In genomic region chr9:105200305-105200704, GRCm38 (mm10) we compare ENCODE assay signal across 25 mouse cellular contexts. TPM values are rescaled to one million over a fixed set of nuclear protein-coding genes. Genes with fewer than 3 reads are reported as not detected.
DNase-seq lines count a peak whose midpoint lies in the region; ATAC-seq and TF ChIP-seq lines count a peak whose summit lies in the region.
"Had no signal": no experiment of that assay in that cellular context is flagged by ENCODE, and none has a peak within 500 bp of the region (broad histone marks: within the 10 kb centered on the region; RNA-seq: fewer than 3 reads in every experiment).

No protein-coding gene starts in this region.

- no peaks in the 10 kb centered on the region for H3K36me3 ChIP-seq in forebrain, postnatal 0 days (ENCODE audit: insufficient read depth)
- H3K36me3 ChIP-seq in forebrain, embryonic 10.5 days (replicated peaks), result no peaks in the 10 kb centered on the region
- no peaks in the 10 kb centered on the region for H3K36me3 ChIP-seq in midbrain, embryonic 15.5 days (replicated peaks)
- no peaks in the 10 kb centered on the region for H3K36me3 ChIP-seq in midbrain, embryonic 10.5 days
- H3K36me3 ChIP-seq in thymus, adult 2 months (ENCODE audit: control insufficient read depth, insufficient read depth, low read length), result no peaks in the 10 kb centered on the region
- H3K36me3 ChIP-seq: embryonic facial prominence, embryonic 13.5 days; heart, embryonic 15.5 days had no signal

- no peaks in the 10 kb centered on the region for H3K4me1 ChIP-seq in forebrain, postnatal 0 days (ENCODE audit: insufficient read depth)
- H3K4me1 ChIP-seq in forebrain, embryonic 10.5 days, result 0 out of 2 replicates have a peak, but pooled peaks cover 3% of the 10 kb centered on the region
- 0 out of 2 replicates have a peak, but pooled peaks cover 4% of the 10 kb centered on the region for H3K4me1 ChIP-seq in midbrain, embryonic 15.5 days
- no peaks in the 10 kb centered on the region for H3K4me1 ChIP-seq in midbrain, embryonic 10.5 days
- no peaks in the 10 kb centered on the region for H3K4me1 ChIP-seq in thymus, adult 2 months (replicated peaks; ENCODE audit: control insufficient read depth, insufficient read depth, low read length)
- H3K4me1 ChIP-seq: embryonic facial prominence, embryonic 13.5 days; forebrain, embryonic 13.5 days; heart, embryonic 15.5 days had no signal

- WGBS in forebrain, postnatal 0 days, result 12% methylated on average over 1 of the region's 1 CpGs
- WGBS in forebrain, embryonic 10.5 days, result 44% methylated on average over 1 of the region's 1 CpGs
- 14% methylated on average over 1 of the region's 1 CpGs for WGBS in midbrain, embryonic 15.5 days
- 46% methylated on average over 1 of the region's 1 CpGs for WGBS in midbrain, embryonic 10.5 days
- 96% methylated on average over 1 of the region's 1 CpGs for WGBS in thymus, adult 2 months

- no peak overlapping the region for H3K4me3 ChIP-seq in forebrain, postnatal 0 days (ENCODE audit: low read depth, low read length)
- H3K4me3 ChIP-seq in forebrain, embryonic 10.5 days, result no peak overlapping the region
- H3K4me3 ChIP-seq in midbrain, embryonic 15.5 days, result no peak overlapping the region
- no peak overlapping the region for H3K4me3 ChIP-seq in midbrain, embryonic 10.5 days
- no peak overlapping the region for H3K4me3 ChIP-seq in thymus, adult 2 months (ENCODE audit: control insufficient read depth, insufficient read depth, low read length)
- H3K4me3 ChIP-seq: embryonic facial prominence, embryonic 13.5 days; forebrain, embryonic 13.5 days; heart, adult 2 months; heart, embryonic 15.5 days had no signal

- H3K4me2 ChIP-seq in forebrain, postnatal 0 days (ENCODE audit: low read depth), result no peak overlapping the region
- H3K4me2 ChIP-seq in midbrain, embryonic 15.5 days, result no peak overlapping the region
- H3K4me2 ChIP-seq: embryonic facial prominence, embryonic 13.5 days; forebrain, embryonic 13.5 days; heart, embryonic 11.5 days; heart, embryonic 15.5 days had no signal

- H3K9ac ChIP-seq in forebrain, postnatal 0 days, result no peak overlapping the region
- H3K9ac ChIP-seq in midbrain, embryonic 15.5 days, result no peak overlapping the region
- H3K9ac ChIP-seq: embryonic facial prominence, embryonic 13.5 days; forebrain, embryonic 13.5 days; heart, embryonic 15.5 days had no signal

- TF ChIP-seq CTCF in forebrain, postnatal 0 days (IDR thresholded peaks at IDR 0.05; ENCODE audit: low read depth), result no peak
- TF ChIP-seq CTCF in brain, embryonic 14.5 days (IDR thresholded peaks at IDR 0.05; ENCODE audit: borderline replicate concordance, extremely low read depth, insufficient read depth, insufficient read length), result no peak
- no peak for TF ChIP-seq CTCF in thymus, adult 2 months (IDR thresholded peaks at IDR 0.05; ENCODE audit: borderline replicate concordance, control insufficient read depth, extremely low read depth, insufficient read depth, low read length, poor library complexity)

- no peak overlapping the region for H3K27ac ChIP-seq in forebrain, postnatal 0 days (ENCODE audit: low read depth, low read length)
- no peak overlapping the region for H3K27ac ChIP-seq in forebrain, embryonic 10.5 days
- H3K27ac ChIP-seq in midbrain, embryonic 15.5 days, result 0 out of 2 replicates have a peak overlapping the region, but pooled peaks have one; percentile 20
- no peak overlapping the region for H3K27ac ChIP-seq in midbrain, embryonic 10.5 days (replicated peaks)
- no peak overlapping the region for H3K27ac ChIP-seq in thymus, adult 2 months (ENCODE audit: control insufficient read depth, insufficient read depth, low read length)
- H3K27ac ChIP-seq: embryonic facial prominence, embryonic 13.5 days; forebrain, embryonic 13.5 days; heart, adult 2 months; heart, embryonic 15.5 days had no signal

- peak; percentile 65; the same call in 1 of the 2 replicates for ATAC-seq in forebrain, postnatal 0 days
- peak; percentile 74 for ATAC-seq in midbrain, embryonic 15.5 days (replicated peaks)
- no peak for ATAC-seq in granulocyte monocyte progenitor cell, adult 5-6 weeks (replicated peaks; ENCODE audit: poor library complexity, severe bottlenecking)
- ATAC-seq: forebrain, embryonic 13.5 days; hindbrain, embryonic 16.5 days had no signal

- no peaks in the 10 kb centered on the region for H3K9me3 ChIP-seq in forebrain, postnatal 0 days (ENCODE audit: low read length)
- no peaks in the 10 kb centered on the region for H3K9me3 ChIP-seq in forebrain, embryonic 10.5 days
- H3K9me3 ChIP-seq in midbrain, embryonic 15.5 days, result no peaks in the 10 kb centered on the region
- H3K9me3 ChIP-seq in midbrain, embryonic 10.5 days (replicated peaks), result no peaks in the 10 kb centered on the region
- H3K9me3 ChIP-seq: embryonic facial prominence, embryonic 13.5 days; forebrain, embryonic 13.5 days; heart, embryonic 15.5 days had no signal

- no peak for DNase-seq in forebrain, postnatal 0 days
- DNase-seq in forebrain, embryonic 10.5 days (ENCODE audit: extremely low spot score, low spot score), result no peak
- DNase-seq in midbrain, embryonic 10.5 days (ENCODE audit: low spot score), result no peak
- DNase-seq in brain, embryonic 14.5 days (ENCODE audit: low read depth), result peak; percentile 52
- no peak for DNase-seq in thymus, adult 2 months
- DNase-seq: adrenal gland, postnatal 10 days; cerebellum, adult 18-20 months; cerebellum, adult 9-11 months; cerebellum, postnatal 36 days; gastrocnemius, postnatal 10 days; heart, adult 2 months; heart, postnatal 14 days had no signal

- H3K27me3 ChIP-seq in forebrain, postnatal 0 days (ENCODE audit: insufficient read depth, low read length), result no peaks in the 10 kb centered on the region
- H3K27me3 ChIP-seq in forebrain, embryonic 10.5 days (ENCODE audit: poor library complexity, severe bottlenecking), result no peaks in the 10 kb centered on the region
- no peaks in the 10 kb centered on the region for H3K27me3 ChIP-seq in midbrain, embryonic 15.5 days (replicated peaks)
- H3K27me3 ChIP-seq in midbrain, embryonic 10.5 days (ENCODE audit: low read depth, poor library complexity, severe bottlenecking), result no peaks in the 10 kb centered on the region
- no peaks in the 10 kb centered on the region for H3K27me3 ChIP-seq in thymus, adult 2 months (ENCODE audit: control insufficient read depth, insufficient read depth, low read length)
- H3K27me3 ChIP-seq: embryonic facial prominence, embryonic 13.5 days; forebrain, embryonic 13.5 days; heart, embryonic 15.5 days had no signal

- TF ChIP-seq POLR2A in brain, embryonic 14.5 days (IDR thresholded peaks at IDR 0.05; ENCODE audit: borderline replicate concordance, extremely low read depth, insufficient read depth, insufficient read length, poor library complexity, severe bottlenecking), result no peak
- no peak for TF ChIP-seq POLR2A in thymus, adult 2 months (IDR thresholded peaks at IDR 0.05; ENCODE audit: control insufficient read depth, extremely low read depth, insufficient read depth, low read length, poor library complexity)

RNA-seq across cellular contexts. Expression of gene 1700080E11Rik, which starts 55.4 kb away (rescaled TPM):
- total RNA-seq in forebrain, postnatal 0 days (2014; rRNA removed), result not detected in 2 replicates
- not detected in 2 replicates for polyA plus RNA-seq in forebrain, postnatal 0 days (2015; fragmentation: Nextera tagmentation; extraction: Ambion mirVana)
- polyA plus RNA-seq in forebrain, embryonic 10.5 days (2016; fragmentation: Nextera tagmentation; extraction: Ambion mirVana), result not detected in 2 replicates
- not detected in 2 replicates for polyA plus RNA-seq in midbrain, embryonic 15.5 days (2015; fragmentation: Nextera tagmentation; extraction: Ambion mirVana)
- not detected in 2 replicates for polyA plus RNA-seq in midbrain, embryonic 10.5 days (2016; fragmentation: Nextera tagmentation; extraction: Ambion mirVana)
- not detected in 2 replicates for polyA plus RNA-seq in brain, embryonic 14.5 days (2012; rRNA removed)
- polyA plus RNA-seq in thymus, adult 2 months (2012; rRNA removed), result not detected in 2 replicates
- total RNA-seq in granulocyte monocyte progenitor cell, adult 5-6 weeks (2014; fragmentation: Nextera tagmentation), result not detected in 2 replicates
- not detected in 2 replicates for total RNA-seq in granulocyte monocyte progenitor cell, adult 5-6 weeks (2017)
- total RNA-seq: adrenal gland, postnatal 10 days; adrenal gland, postnatal 4 days; gastrocnemius, postnatal 10 days; gastrocnemius, postnatal 4 days; heart, adult 2 months; heart, postnatal 14 days; hematopoietic stem cell, adult 5-6 weeks; MEL had no signal
- polyA plus RNA-seq: C2C12; embryonic facial prominence, embryonic 13.5 days; forebrain, embryonic 13.5 days; frontal cortex, adult 2 months; heart, adult 2 months; heart, embryonic 11.5 days; heart, embryonic 15.5 days; hindbrain, embryonic 16.5 days had no signal
